ENCODE assay signal across 8 mouse cellular contexts in the genomic region with DNA sequence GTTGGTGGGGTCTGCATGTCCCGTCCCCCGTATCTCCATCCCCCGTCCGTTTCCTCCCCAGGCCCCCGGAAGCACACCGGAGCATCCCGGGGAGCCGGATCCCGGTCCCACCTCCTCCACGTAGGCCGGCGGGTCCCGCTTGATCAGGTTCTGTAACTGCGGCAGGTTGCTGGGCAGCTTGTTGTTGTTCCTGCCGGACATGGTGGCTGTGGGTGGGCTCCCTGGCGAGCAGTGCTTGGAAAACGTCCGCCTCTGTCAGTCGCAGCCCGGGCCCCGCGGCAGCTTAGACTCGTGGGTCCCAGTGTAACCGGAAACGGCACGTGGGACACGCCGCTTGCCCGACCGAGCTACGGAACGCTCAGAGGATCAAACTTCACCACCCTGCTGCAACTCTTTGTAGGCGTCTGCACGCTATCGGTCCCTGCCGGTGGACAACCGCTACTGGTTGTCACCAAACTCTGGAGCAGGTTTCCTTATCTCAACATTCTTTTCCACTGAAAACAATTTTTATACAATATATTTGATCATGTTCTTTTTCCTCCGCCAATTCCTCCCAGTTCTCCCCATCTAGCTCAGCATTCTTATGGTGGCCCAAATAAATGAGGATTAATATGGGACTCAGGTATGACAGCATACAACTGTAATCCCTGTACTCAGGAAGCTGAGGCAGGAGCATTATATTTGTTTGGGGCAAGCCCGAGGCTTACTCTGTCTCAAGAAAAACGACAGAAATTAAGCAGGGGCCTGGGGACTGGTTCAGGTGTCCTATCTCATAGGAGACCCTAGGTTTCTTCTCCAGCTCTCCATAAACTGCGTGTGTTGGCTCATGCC. TPM values are rescaled to one million over a fixed set of nuclear protein-coding genes. Genes with fewer than 3 reads are reported as not detected.
DNase-seq lines count a peak whose midpoint lies in the region; ATAC-seq and TF ChIP-seq lines count a peak whose summit lies in the region.

Gene Sdad1 (minus strand): TSS at position 799 of the 831 bp plus-strand sequence.

- peak; percentile 96 for ATAC-seq in forebrain, embryonic 12.5 days (ENCODE audit: low FRiP score)
- ATAC-seq in heart, postnatal 0 days (ENCODE audit: insufficient read depth, low read depth), result peak; percentile 92
- ATAC-seq in liver, embryonic 16.5 days (ENCODE audit: low read depth), result peak; percentile 95
- peak; percentile 93 for ATAC-seq in neural tube, embryonic 13.5 days (ENCODE audit: low read depth)

- 2% methylated on average over 41 of the region's 41 CpGs for WGBS in forebrain, embryonic 12.5 days
- WGBS in heart, postnatal 0 days, result 2% methylated on average over 41 of the region's 41 CpGs
- WGBS in liver, embryonic 16.5 days (ENCODE audit: insufficient replicate concordance), result 2% methylated on average over 41 of the region's 41 CpGs
- WGBS in neural tube, embryonic 13.5 days, result 2% methylated on average over 41 of the region's 41 CpGs

- TF ChIP-seq CTCF in CH12.LX (conservative IDR thresholded peaks at IDR 0.05 in 1 of 2, IDR thresholded peaks at IDR 0.05 in 1 of 2; ENCODE audit: low read depth in 2 of 2, low read length in 2 of 2), result peak in 1 of 2 experiments; percentile 75; a peak in 2 of 4 replicates
- TF ChIP-seq CTCF in heart, postnatal 0 days (IDR thresholded peaks at IDR 0.05; ENCODE audit: low read depth), result peak; percentile 66
- peak; percentile 26; the same call in 1 of the 2 replicates for TF ChIP-seq CTCF in testis, adult 2 months (IDR thresholded peaks at IDR 0.05; ENCODE audit: control insufficient read depth, insufficient read depth, insufficient replicate concordance, low read depth, low read length)

- no peaks in the 10 kb centered on the region for H3K27me3 ChIP-seq in CH12.LX (replicated peaks)
- no peaks in the 10 kb centered on the region for H3K27me3 ChIP-seq in forebrain, embryonic 12.5 days
- no peaks in the 10 kb centered on the region for H3K27me3 ChIP-seq in heart, postnatal 0 days (ENCODE audit: control insufficient read depth, insufficient read depth, low read length)
- H3K27me3 ChIP-seq in liver, embryonic 16.5 days (ENCODE audit: control insufficient read depth, insufficient read depth, low read depth, low read length), result no peaks in the 10 kb centered on the region
- no peaks in the 10 kb centered on the region for H3K27me3 ChIP-seq in neural tube, embryonic 13.5 days
- no peaks in the 10 kb centered on the region for H3K27me3 ChIP-seq in testis, adult 2 months (ENCODE audit: control insufficient read depth, insufficient read depth, low read length)

- peak within 1 kb of the TSS; percentile 100; the same call in 1 of the 2 replicates for H3K4me2 ChIP-seq in CH12.LX (ENCODE audit: insufficient read depth, low read depth, poor library complexity, severe bottlenecking)
- H3K4me2 ChIP-seq in forebrain, embryonic 12.5 days, result peak within 1 kb of the TSS; percentile 81
- peak within 1 kb of the TSS; percentile 94 for H3K4me2 ChIP-seq in heart, postnatal 0 days (ENCODE audit: low read depth, low read length)
- peak within 1 kb of the TSS; percentile 79 for H3K4me2 ChIP-seq in liver, embryonic 16.5 days (ENCODE audit: low read depth, low read length)
- peak within 1 kb of the TSS; percentile 88 for H3K4me2 ChIP-seq in neural tube, embryonic 13.5 days

- TF ChIP-seq POLR2A in CH12.LX (IDR thresholded peaks at IDR 0.05; ENCODE audit: low read depth, low read length), result peak; percentile 81
- TF ChIP-seq POLR2A in testis, adult 2 months (IDR thresholded peaks at IDR 0.05; ENCODE audit: control insufficient read depth, low read depth, low read length), result peak; percentile 79

- peak within 1 kb of the TSS; percentile 85 for H3K9ac ChIP-seq in CH12.LX (ENCODE audit: insufficient read depth, low read depth)
- peak within 1 kb of the TSS; percentile 77 for H3K9ac ChIP-seq in forebrain, embryonic 12.5 days
- H3K9ac ChIP-seq in heart, postnatal 0 days (replicated peaks; ENCODE audit: low read depth, low read length), result peak within 1 kb of the TSS; percentile 72
- peak within 1 kb of the TSS; percentile 69 for H3K9ac ChIP-seq in liver, embryonic 16.5 days (ENCODE audit: low read depth, low read length)
- H3K9ac ChIP-seq in neural tube, embryonic 13.5 days, result peak within 1 kb of the TSS; percentile 85

- in situ Hi-C loops in CH12.LX (cut with MboI; ENCODE audit: low pct_ligation_motif_present, low pct_unique_long_range_greater_than_20kb, low sequenced_read_pairs), result no loop called here

- TF ChIP-seq RAD21 in CH12.LX (IDR thresholded peaks at IDR 0.05; ENCODE audit: low read depth, low read length), result peak; percentile 18

- H3K79me2 ChIP-seq in CH12.LX (replicated peaks; ENCODE audit: control insufficient read depth, extremely low read depth, insufficient read depth, poor library complexity, severe bottlenecking), result peaks cover 34% of the 10 kb centered on the region

- dilution Hi-C loops in CH12.LX (cut with MboI; ENCODE audit: extremely low pct_ligation_motif_present, extremely low pct_unique_long_range_greater_than_20kb, low sequenced_read_pairs), result no loop called here

- peaks cover 20 to 36% of the 10 kb centered on the region in 2 experiments for H3K36me3 ChIP-seq in CH12.LX (replicated peaks in 1 of 2; ENCODE audit: control insufficient read depth in 1 of 2, insufficient read depth in 1 of 2, low read length in 1 of 2)
- peaks cover 9% of the 10 kb centered on the region for H3K36me3 ChIP-seq in forebrain, embryonic 12.5 days (replicated peaks)
- peaks cover 13% of the 10 kb centered on the region for H3K36me3 ChIP-seq in heart, postnatal 0 days (replicated peaks; ENCODE audit: control insufficient read depth, insufficient read depth, low read length)
- H3K36me3 ChIP-seq in liver, embryonic 16.5 days (ENCODE audit: control insufficient read depth, insufficient read depth), result peaks cover 3% of the 10 kb centered on the region
- peaks cover 9% of the 10 kb centered on the region for H3K36me3 ChIP-seq in neural tube, embryonic 13.5 days
- no peaks in the 10 kb centered on the region for H3K36me3 ChIP-seq in testis, adult 2 months (ENCODE audit: control insufficient read depth, insufficient read depth, low read length)

- H3K4me1 ChIP-seq in CH12.LX (ENCODE audit: control insufficient read depth in 1 of 2, insufficient read depth in 2 of 2), result peaks cover 11 to 28% of the 10 kb centered on the region in 2 experiments
- H3K4me1 ChIP-seq in forebrain, embryonic 12.5 days, result peaks cover 16% of the 10 kb centered on the region
- peaks cover 9% of the 10 kb centered on the region; the same call in 1 of the 2 replicates for H3K4me1 ChIP-seq in heart, postnatal 0 days (ENCODE audit: control insufficient read depth, insufficient read depth)
- peaks cover 23% of the 10 kb centered on the region for H3K4me1 ChIP-seq in liver, embryonic 16.5 days (ENCODE audit: control insufficient read depth, low read depth, low read length)
- peaks cover 18% of the 10 kb centered on the region for H3K4me1 ChIP-seq in neural tube, embryonic 13.5 days (replicated peaks)
- H3K4me1 ChIP-seq in testis, adult 2 months (ENCODE audit: control insufficient read depth, insufficient read depth, low read length), result peaks cover 4% of the 10 kb centered on the region

- peak within 1 kb of the TSS; percentile 8; the same call in 1 of the 2 replicates for H3K27ac ChIP-seq in CH12.LX (ENCODE audit: insufficient read depth, low read depth)
- peak within 1 kb of the TSS; percentile 46; the same call in 1 of the 2 replicates for H3K27ac ChIP-seq in forebrain, embryonic 12.5 days
- peak within 1 kb of the TSS; percentile 46; the same call in 1 of the 2 replicates for H3K27ac ChIP-seq in heart, postnatal 0 days (ENCODE audit: low read depth)
- H3K27ac ChIP-seq in liver, embryonic 16.5 days (ENCODE audit: low read length), result peak within 1 kb of the TSS; percentile 48
- H3K27ac ChIP-seq in neural tube, embryonic 13.5 days (replicated peaks), result peak within 1 kb of the TSS; percentile 54; the same call in 1 of the 2 replicates
- H3K27ac ChIP-seq in testis, adult 2 months (ENCODE audit: control insufficient read depth, insufficient read depth, low read depth, low read length), result peak within 1 kb of the TSS; percentile 79

- DNase-seq in CH12.LX (ENCODE audit: extremely low read depth), result peak; percentile 93
- DNase-seq in c-Kit-positive CD71-positive TER-119-negative erythroid progenitor cells, embryonic 14.5 days (ENCODE audit: low read depth), result peak; percentile 91
- peak; percentile 90 for DNase-seq in heart, postnatal 0 days (ENCODE audit: low spot score)
- DNase-seq in kidney, postnatal 4 days, result peak; percentile 93 to 97

- no peaks in the 10 kb centered on the region for H3K9me3 ChIP-seq in CH12.LX (replicated peaks; ENCODE audit: low read length)
- H3K9me3 ChIP-seq in forebrain, embryonic 12.5 days, result no peaks in the 10 kb centered on the region
- H3K9me3 ChIP-seq in heart, postnatal 0 days (replicated peaks; ENCODE audit: control insufficient read depth, low read length), result no peaks in the 10 kb centered on the region
- no peaks in the 10 kb centered on the region for H3K9me3 ChIP-seq in liver, embryonic 16.5 days (replicated peaks; ENCODE audit: control insufficient read depth, low read length)
- H3K9me3 ChIP-seq in neural tube, embryonic 13.5 days, result no peaks in the 10 kb centered on the region

- TF ChIP-seq EP300 in CH12.LX (IDR thresholded peaks at IDR 0.05; ENCODE audit: low read length), result no peak
- peak; percentile 71; the same call in 1 of the 2 replicates for TF ChIP-seq EP300 in heart, postnatal 0 days (IDR thresholded peaks at IDR 0.05; ENCODE audit: low read depth)

- H3K4me3 ChIP-seq in CH12.LX (replicated peaks in 1 of 3; ENCODE audit: low read depth in 2 of 3, low read length in 2 of 3, poor library complexity in 1 of 3), result peak within 1 kb of the TSS; percentile 77 to 92 (median 81)
- peak within 1 kb of the TSS; percentile 87 for H3K4me3 ChIP-seq in forebrain, embryonic 12.5 days (replicated peaks)
- H3K4me3 ChIP-seq in heart, postnatal 0 days (ENCODE audit: low read depth, low read length), result peak within 1 kb of the TSS; percentile 90
- H3K4me3 ChIP-seq in liver, embryonic 16.5 days (ENCODE audit: low read depth, low read length), result peak within 1 kb of the TSS; percentile 74
- peak within 1 kb of the TSS; percentile 88 for H3K4me3 ChIP-seq in neural tube, embryonic 13.5 days
- peak within 1 kb of the TSS; percentile 97 for H3K4me3 ChIP-seq in testis, adult 2 months (ENCODE audit: control insufficient read depth, low read depth, low read length)

TF ChIP-seq in CH12.LX, 34 proteins besides CTCF, POLR2A, EP300 and RAD21 (continues in another document):
- peak; percentile 49; the same call in 1 of the 2 replicates for TF ChIP-seq POLR2AphosphoS2 (IDR thresholded peaks at IDR 0.05; ENCODE audit: low read depth, low read length)

RNA-seq across cellular contexts. Expression of gene Sdad1, which starts in this region (rescaled TPM):
- 43.6 and 51.7 TPM in 2 replicates for total RNA-seq in CH12.LX (2012; rRNA removed)
- total RNA-seq in CH12.LX (2014; rRNA removed), result 62.9 and 63.7 TPM in 2 replicates
- 72.9 and 95.3 TPM in 2 replicates for polyA plus RNA-seq in CH12.LX (2012; ENCODE audit: insufficient read length, low read depth)
- 41.8 and 42.0 TPM in 2 replicates for polyA plus RNA-seq in forebrain, embryonic 12.5 days (2016; fragmentation: Nextera tagmentation; extraction: Ambion mirVana)
- 34.0 and 37.0 TPM in 2 replicates for total RNA-seq in heart, postnatal 0 days (2014; rRNA removed; ENCODE audit: low replicate concordance)
- 13.7 and 13.8 TPM in 2 replicates for polyA plus RNA-seq in heart, postnatal 0 days (2015; fragmentation: Nextera tagmentation; extraction: Ambion mirVana)
- polyA plus RNA-seq in liver, embryonic 16.5 days (2015; fragmentation: Nextera tagmentation; extraction: Ambion mirVana), result 14.5 and 15.0 TPM in 2 replicates
- polyA plus RNA-seq in neural tube, embryonic 13.5 days (2015; fragmentation: Nextera tagmentation; extraction: Ambion mirVana), result 26.1 and 28.2 TPM in 2 replicates
- 40.2 and 44.7 TPM in 2 replicates for polyA plus RNA-seq in testis, adult 2 months (2012; rRNA removed)

Comparison
In these comparisons a context has a peak if more than half of its experiments do, and no peak if none do; other contexts are left out.
1. Peak in every context shown above with its lines: DNase-seq, ATAC-seq, H3K4me3 ChIP-seq and H3K27ac ChIP-seq.
2. H3K27ac ChIP-seq: peak in every context shown above with its lines; median percentile 79 in testis, adult 2 months; 54 in neural tube, embryonic 13.5 days; 48 in liver, embryonic 16.5 days; 46 in forebrain, embryonic 12.5 days; 46 in heart, postnatal 0 days; 8 in CH12.LX.